Mouse (Mus musculus) MEL (cell line): Measurements from ENCODE around the gene Oxsm. TPM values are rescaled to one million over a fixed set of nuclear protein-coding genes. Genes with fewer than 3 reads are reported as not detected.

Experiments used
- DNase-seq: peaks from one replicate; pipeline ENCODE4 v3.0.0; 2011; ENCODE audit warnings: low read depth, low spot score
- H3K27ac ChIP-seq: 2 replicates; pipeline ENCODE4 v1.5.1; 2012; ENCODE audit warnings: low read depth, mild to moderate bottlenecking, control low read depth, low read length, moderate library complexity; ENCODE audit not compliant: control insufficient read depth
- H3K27me3 ChIP-seq, 2 experiments: fragments of 150-350 bp in 1 of 2; sonication (generic) in 1 of 2; 2 replicates each; pipeline ENCODE4 v1.6.1; 2012; ENCODE audit warnings: low read length in 2 of 2, mild to moderate bottlenecking in 2 of 2, improper control_type of control experiment in 1 of 2, moderate library complexity in 1 of 2; ENCODE audit not compliant: insufficient read depth in 2 of 2, control insufficient read depth in 1 of 2
- H3K36me3 ChIP-seq, 2 experiments: 2 replicates each; pipeline ENCODE4 v1.6.1; 2012 to 2014; ENCODE audit warnings: low read length in 2 of 2, improper control_type of control experiment in 1 of 2, inconsistent platforms in 1 of 2, mild to moderate bottlenecking in 1 of 2; ENCODE audit not compliant: insufficient read depth in 2 of 2, control insufficient read depth in 1 of 2
- H3K4me1 ChIP-seq, 2 experiments: fragments of 150-350 bp in 1 of 2; sonication (generic) in 1 of 2; 2 replicates each; pipeline ENCODE4 v1.6.1; 2012; ENCODE audit warnings: low read length in 2 of 2, improper control_type of control experiment in 1 of 2, mild to moderate bottlenecking in 1 of 2; ENCODE audit not compliant: insufficient read depth in 2 of 2, control insufficient read depth in 1 of 2
- H3K4me3 ChIP-seq, 2 experiments: fragments of 150-350 bp in 1 of 2; sonication (generic) in 1 of 2; 2 replicates each; pipeline ENCODE4 v1.5.1; 2012; ENCODE audit warnings: low read depth in 2 of 2, low read length in 2 of 2, mild to moderate bottlenecking in 2 of 2, moderate library complexity in 2 of 2, control low read depth in 1 of 2, improper control_type of control experiment in 1 of 2; ENCODE audit not compliant: control insufficient read depth in 1 of 2, insufficient read depth in 1 of 2
- H3K79me2 ChIP-seq: 2 replicates; pipeline ENCODE4 v1.6.1; 2012; ENCODE audit warnings: mild to moderate bottlenecking, low read length, moderate library complexity; ENCODE audit not compliant: control insufficient read depth, poor library complexity, insufficient read depth
- H3K9ac ChIP-seq: 2 replicates; pipeline ENCODE4 v1.6.1; 2012; ENCODE audit warnings: low read depth, mild to moderate bottlenecking, control low read depth, low read length, moderate library complexity; ENCODE audit not compliant: control insufficient read depth, poor library complexity, severe bottlenecking
- H3K9me3 ChIP-seq: fragments of 150-350 bp; sonication (generic); replicated peaks from 2 replicates; pipeline ENCODE4 v1.6.1; 2012; ENCODE audit warnings: mild to moderate bottlenecking, low read length, improper control_type of control experiment, moderate library complexity; ENCODE audit not compliant: insufficient read depth
- CTCF ChIP-seq, 3 experiments: IDR thresholded peaks in 2 of 3; conservative IDR thresholded peaks in 1 of 3; 2 replicates each; pipeline ENCODE4 v1.5.1; 2011 to 2012; ENCODE audit warnings: low read length in 3 of 3, low read depth in 2 of 3, mild to moderate bottlenecking in 2 of 3, improper control_type of control experiment in 1 of 3, inconsistent platforms in 1 of 3, mixed read lengths in 1 of 3, moderate library complexity in 1 of 3; ENCODE audit not compliant: control insufficient read depth in 1 of 3, insufficient read depth in 1 of 3, poor library complexity in 1 of 3, severe bottlenecking in 1 of 3
- EP300 ChIP-seq, 2 experiments: IDR thresholded peaks; 2 replicates each; pipeline ENCODE4 v1.6.1; 2011; ENCODE audit warnings: improper control_type of control experiment in 2 of 2, low read length in 2 of 2, low read depth in 1 of 2, mild to moderate bottlenecking in 1 of 2
- GABPA ChIP-seq: IDR thresholded peaks from 2 replicates; pipeline ENCODE4 v1.6.1; 2012; ENCODE audit warnings: low read depth, mild to moderate bottlenecking, inconsistent platforms, low read length, improper control_type of control experiment, moderate library complexity
- GATA1 ChIP-seq: IDR thresholded peaks from 2 replicates; pipeline ENCODE4 v1.6.1; 2011; ENCODE audit warnings: low read depth, low read length, improper control_type of control experiment
- MEF2A ChIP-seq: IDR thresholded peaks from 2 replicates; pipeline ENCODE4 v1.6.1; 2014; ENCODE audit warnings: low read depth, mild to moderate bottlenecking, inconsistent platforms, low read length, improper control_type of control experiment; ENCODE audit not compliant: poor library complexity, insufficient replicate concordance, severe bottlenecking; ENCODE audit errors: extremely low read depth
- RAD21 ChIP-seq: IDR thresholded peaks from 2 replicates; pipeline ENCODE4 v1.6.1; 2011; ENCODE audit warnings: mild to moderate bottlenecking, low read depth, low read length, improper control_type of control experiment
- SMC3 ChIP-seq: IDR thresholded peaks from 2 replicates; pipeline ENCODE4 v1.6.1; 2011; ENCODE audit warnings: low read depth, low read length, improper control_type of control experiment
- polyA plus RNA-seq, 2 experiments: library from polyadenylated mRNA; stranded (reverse) in 1 of 2; unstranded in 1 of 2; fragments of >175 nt in 1 of 2; fragments of >200 nt in 1 of 2; gene quantifications; 2 replicates each; pipeline versions ENCODE4 v1.2.1 to v1.2.4; 2012; ENCODE audit warnings: low replicate concordance in 2 of 2, low read depth in 1 of 2; ENCODE audit not compliant: insufficient read length in 2 of 2, insufficient read depth in 1 of 2, missing spikeins in 1 of 2
- total RNA-seq: library from RNA; depleted of rRNA; stranded (reverse); fragments of 300-350 nt; gene quantifications from 2 replicates; pipeline ENCODE4 v1.2.3, GENCODE M21; 2012

Oxsm gene
- total and polyA plus RNA-seq, 3 experiments = 5.4 to 8.9 TPM; not detected in 1

- Histone ChIP-seq H3K9me3 (no peaks in the 10 kb centered on the region), H3K27ac (no peak overlapping the region), H3K79me2 (no peaks in the 10 kb centered on the region), H3K4me1 (no peaks in the 10 kb centered on the region), H3K36me3 (no peaks in the 10 kb centered on the region), H3K4me3 (no peak overlapping the region), H3K9ac (no peak overlapping the region), H3K27me3 (no peaks in the 10 kb centered on the region; a peak in 1 of 4 replicates)
- DNase-seq = no peak
- TF ChIP-seq MEF2A = no peak
These were observed 20.2 kb downstream of the Oxsm start for GRCm38 (mm10) chr14:16229395-16229794.

GRCm38 (mm10) chr14:16219015-16219414 is 30.6 kb downstream of the Oxsm start:
- Histone ChIP-seq H3K4me1 (no peaks in the 10 kb centered on the region), H3K27me3 (no peaks in the 10 kb centered on the region), H3K9ac (no peak overlapping the region), H3K79me2 (no peaks in the 10 kb centered on the region)
- TF ChIP-seq SMC3 (peak; percentile 67), CTCF (IDR thresholded peaks at IDR 0.05 in 2 of 3, conservative IDR thresholded peaks at IDR 0.05 in 1 of 3; ENCODE audit: control insufficient read depth in 1 of 3, insufficient read depth in 1 of 3, low read depth in 2 of 3, low read length in 3 of 3, poor library complexity in 1 of 3, severe bottlenecking in 1 of 3) (peak; percentile 19 to 59 (median 35); a peak in 4 of 6 replicates), EP300 (IDR thresholded peaks at IDR 0.05; ENCODE audit: low read depth in 1 of 2, low read length in 2 of 2) (no peak), RAD21 (peak; percentile 34)
- TF ChIP-seq, all 39 proteins: peak for 3
- Histone ChIP-seq H3K27ac (no peak overlapping the region), H3K36me3 (no peaks in the 10 kb centered on the region), H3K4me3 (no peak overlapping the region), H3K9me3 (no peaks in the 10 kb centered on the region)
- peak; percentile 56 for DNase-seq

DNA sequence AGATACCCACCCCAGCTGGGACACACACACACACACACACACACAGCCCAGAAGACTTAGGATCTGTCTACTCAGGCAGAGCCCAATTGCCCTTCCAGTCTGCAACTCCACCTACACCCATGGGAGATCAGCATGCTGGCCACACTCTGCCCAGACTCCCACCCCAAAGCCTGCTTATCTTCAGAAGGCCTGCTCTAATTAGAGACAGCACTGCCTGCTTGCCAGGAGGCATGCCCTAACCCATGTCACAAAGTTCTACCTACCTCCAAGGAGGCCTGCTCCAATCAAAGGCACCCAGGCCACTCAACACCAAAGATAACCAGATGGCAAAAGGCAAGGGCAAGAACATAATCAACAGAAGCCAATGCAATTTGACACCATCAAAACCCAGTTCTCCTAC is 41.9 kb downstream of the Oxsm start:
- H3K27me3 ChIP-seq = no peaks in the 10 kb centered on the region
- H3K27ac ChIP-seq = no peak overlapping the region
- no peaks in the 10 kb centered on the region for H3K36me3 ChIP-seq
- no peaks in the 10 kb centered on the region for H3K79me2 ChIP-seq
- no peak for DNase-seq
- H3K9me3 ChIP-seq = no peaks in the 10 kb centered on the region
- no peaks in the 10 kb centered on the region for H3K4me1 ChIP-seq
- TF ChIP-seq GATA1 = no peak
- no peak overlapping the region for H3K9ac ChIP-seq
- no peak overlapping the region for H3K4me3 ChIP-seq

- H3K36me3 ChIP-seq = no peaks in the 10 kb centered on the region
- H3K9me3 ChIP-seq = no peaks in the 10 kb centered on the region
- peaks cover 0 to 3% of the 10 kb centered on the region in 2 experiments; a peak in 1 of 4 replicates for H3K4me1 ChIP-seq
- no peak overlapping the region for H3K9ac ChIP-seq
- no peak overlapping the region for H3K27ac ChIP-seq
- TF ChIP-seq EP300 (IDR thresholded peaks at IDR 0.05; ENCODE audit: low read depth in 1 of 2, low read length in 2 of 2) = peak in 1 of 2 experiments; percentile 37; a peak in 1 of 4 replicates
- no peak for TF ChIP-seq GABPA
- H3K27me3 ChIP-seq = no peaks in the 10 kb centered on the region
- H3K79me2 ChIP-seq = no peaks in the 10 kb centered on the region
- DNase-seq = peak; percentile 47
- no peak overlapping the region for H3K4me3 ChIP-seq
These were observed 47.9 kb downstream of the Oxsm start for GRCm38 (mm10) chr14:16201673-16202072.
